Mouse (Mus musculus): ENCODE results near the gene Kpna1.
"Not testable (repeated sequence)": the region's sequence is repeated elsewhere in the genome, so short reads cannot be mapped to it uniquely, and the experiment has no call there.

Kpna1 gene

GRCm38 (mm10) chr16:35978450-35978849 is at the start of gene Kpna1:
Gene Kpna1, plus strand, starts transcription at chr16:35978750.
- DNase-seq = peak; percentile 34

- DNase-seq = peak; percentile 86
Measured at GRCm38 (mm10) chr16:35932179-35933055, 46.1 kb upstream of the Kpna1 start.

DNA sequence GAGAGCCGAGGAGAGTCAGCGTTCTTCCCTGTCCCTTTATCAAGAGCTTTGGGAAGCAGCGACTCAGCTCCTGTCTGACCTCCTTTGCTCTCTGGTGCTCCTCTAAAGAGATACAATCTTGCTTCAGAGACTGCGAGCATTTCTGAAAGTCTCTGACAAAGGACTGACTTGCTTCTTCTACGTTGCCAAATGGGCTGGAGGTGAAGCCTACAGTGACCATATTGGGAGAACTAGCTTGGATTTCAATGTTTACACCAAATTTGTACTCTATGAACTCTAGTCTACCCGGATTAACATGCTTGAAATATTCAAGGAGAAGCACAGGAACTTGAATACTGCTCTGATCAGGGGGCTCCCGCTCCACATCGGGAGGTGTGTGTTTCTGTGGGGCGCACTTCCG is 45.4 kb upstream of the Kpna1 start:
- DNase-seq = peak; percentile 42

GRCm38 (mm10) chr16:35938211-35939151 is 40.1 kb upstream of the Kpna1 start, which contains the start of the genes Parp9 and Dtx3l:
Gene Parp9, plus strand, starts transcription at chr16:35938470.
Gene Dtx3l, minus strand, starts transcription at chr16:35939151.
- peak; percentile 98 for DNase-seq

- DNase-seq = no peak
Measured at GRCm38 (mm10) chr16:35939261-35939660, 39.3 kb upstream of the Kpna1 start.

GRCm38 (mm10) chr16:35939690-35940089 is 38.9 kb upstream of the Kpna1 start:
- DNase-seq = peak; percentile 99

GRCm38 (mm10) chr16:35941382-35941781 is 37.2 kb upstream of the Kpna1 start:
- DNase-seq = peak; percentile 52

- DNase-seq = peak; percentile 99
Measured at GRCm38 (mm10) chr16:35949264-35949663, 29.3 kb upstream of the Kpna1 start.

DNA sequence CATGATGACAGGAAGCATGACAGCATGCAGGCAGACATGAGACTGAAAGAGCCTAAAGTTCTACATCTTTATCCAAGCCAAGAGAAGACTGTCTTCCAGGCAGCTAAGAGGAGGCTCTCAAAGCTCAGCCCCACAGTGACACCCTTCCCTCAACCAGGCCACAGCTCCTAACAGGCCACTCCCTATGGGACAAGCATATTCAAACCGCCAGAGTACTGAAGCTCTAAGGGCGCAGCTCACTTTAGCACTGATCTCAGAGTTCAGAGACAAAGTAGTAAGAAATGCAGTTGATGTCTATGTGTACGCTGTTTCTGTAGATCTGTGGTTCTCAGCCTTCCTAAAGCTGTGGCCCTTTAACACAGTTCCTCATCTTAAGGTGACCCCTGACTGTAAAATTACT is 27.3 kb upstream of the Kpna1 start:
- no peak for DNase-seq

- DNase-seq = no peak
Measured at GRCm38 (mm10) chr16:35952628-35953130, 25.9 kb upstream of the Kpna1 start.

- DNase-seq = not testable (repeated sequence)
Measured at GRCm38 (mm10) chr16:35965991-35966390, 12.6 kb upstream of the Kpna1 start.

DNA sequence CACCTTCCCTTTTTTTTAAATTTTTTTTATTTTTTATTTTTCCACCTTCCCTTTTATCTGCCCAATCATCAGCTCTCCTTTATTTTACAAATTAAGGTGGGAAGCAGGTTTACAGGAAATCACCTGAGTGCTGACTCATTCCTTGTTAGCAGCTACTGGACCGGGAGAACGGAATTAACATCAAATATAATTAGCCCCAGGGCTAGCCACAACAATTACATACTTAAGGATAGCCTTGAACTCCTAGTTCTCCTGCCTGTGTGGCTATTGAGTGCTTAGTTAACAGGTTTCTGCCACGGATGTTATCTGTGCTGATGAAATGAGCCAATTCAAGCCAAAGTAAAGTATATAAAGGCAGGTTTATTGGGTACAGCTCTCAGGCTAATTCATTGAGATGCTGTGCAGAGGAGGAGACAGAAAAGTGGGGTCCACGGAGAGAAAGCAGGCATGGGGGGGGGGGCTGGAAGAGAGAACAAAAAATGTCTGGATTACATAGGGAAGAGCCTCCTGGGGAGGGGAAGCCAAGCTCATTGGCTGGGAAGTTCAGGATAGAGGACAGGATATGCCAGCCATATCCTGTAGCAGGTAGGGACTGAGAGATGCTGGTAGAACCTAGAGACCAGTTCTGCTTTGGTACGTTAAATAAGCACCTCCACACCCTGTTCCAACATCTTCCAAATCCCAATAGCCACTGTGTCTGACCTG is 12.0 kb upstream of the Kpna1 start:
- peak; percentile 61 for DNase-seq

- DNase-seq = no peak
Measured at GRCm38 (mm10) chr16:35967319-35967718, 11.2 kb upstream of the Kpna1 start.

DNA sequence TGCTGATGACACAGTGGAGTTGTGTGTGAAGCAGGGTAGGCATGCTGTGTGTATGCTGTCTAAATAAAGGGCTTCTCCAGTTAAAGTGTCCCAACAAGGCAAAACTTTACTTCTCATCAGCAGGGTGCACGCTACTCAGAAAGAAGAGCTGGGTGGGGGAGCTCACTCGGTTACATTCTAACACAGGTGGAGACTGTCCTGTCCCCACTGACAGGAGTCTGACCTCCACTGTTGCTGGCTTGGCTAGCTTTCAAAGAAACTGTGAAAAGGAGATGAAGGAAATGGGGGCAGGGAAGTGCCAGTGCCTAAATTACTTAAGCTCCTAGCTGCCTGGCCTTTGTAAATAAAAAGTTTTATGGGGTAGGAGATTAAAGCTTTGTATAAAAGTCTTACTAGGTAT is 10.4 kb upstream of the Kpna1 start:
- DNase-seq = peak; percentile 70

DNA sequence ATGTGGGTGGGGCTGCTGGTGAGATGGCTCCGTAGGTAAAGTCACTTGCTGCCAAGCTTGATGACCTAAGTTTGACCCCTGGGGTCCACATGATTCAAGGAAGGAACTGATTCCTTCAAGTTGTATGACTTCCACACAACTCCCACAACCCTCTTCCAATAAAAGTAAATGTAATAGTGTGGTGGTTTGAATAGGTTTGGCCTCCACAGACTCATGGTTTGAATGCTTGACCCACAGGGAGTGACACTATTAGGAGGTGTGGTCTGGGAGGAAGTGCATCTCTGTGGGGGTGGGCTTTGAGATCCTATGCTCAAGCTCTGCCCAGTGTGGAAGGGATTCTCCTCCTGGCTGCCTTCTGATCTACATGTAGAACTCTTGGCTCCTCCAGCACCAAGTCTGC is 4.5 kb upstream of the Kpna1 start:
- peak; percentile 78 for DNase-seq

- peak; percentile 99 for DNase-seq
Measured at GRCm38 (mm10) chr16:35981363-35981821, 2.8 kb downstream of the Kpna1 start.

GRCm38 (mm10) chr16:35982506-35982901 is 4.0 kb downstream of the Kpna1 start:
- DNase-seq = peak; percentile 81

DNA sequence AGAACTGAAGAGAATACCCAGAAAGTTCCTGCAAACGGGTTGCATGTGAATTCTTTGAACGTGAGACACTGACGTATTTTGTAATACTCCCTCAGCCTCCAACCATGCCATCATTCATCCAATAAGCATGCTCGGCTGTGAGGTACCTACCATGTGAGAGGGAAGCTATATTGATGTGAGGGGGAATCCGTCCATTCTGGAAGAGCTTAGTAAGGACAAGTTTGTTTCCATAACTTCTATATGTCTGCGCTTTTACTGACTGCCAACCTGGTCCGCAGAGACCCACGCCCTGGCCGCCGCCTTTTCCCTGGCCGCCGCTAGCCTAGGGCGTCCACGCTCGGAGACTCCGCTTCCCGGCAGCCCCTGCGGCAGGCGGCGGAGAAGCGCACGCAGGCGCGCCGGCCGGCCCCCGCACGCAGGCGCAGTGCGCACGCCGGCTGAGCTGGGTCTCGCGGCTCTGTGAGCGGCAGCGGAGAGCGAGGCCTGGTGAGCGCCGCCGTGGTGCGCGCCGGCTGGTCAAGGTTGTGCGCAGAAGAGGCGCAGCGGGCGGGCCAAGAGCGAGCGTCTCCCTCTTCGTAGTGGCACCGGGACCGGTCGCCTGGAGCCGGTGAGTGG is 4.5 kb downstream of the Kpna1 start:
- peak; percentile 99 for DNase-seq

- DNase-seq = peak; percentile 98
Measured at GRCm38 (mm10) chr16:35983517-35984101, 5.1 kb downstream of the Kpna1 start.

GRCm38 (mm10) chr16:35984471-35984870 is 5.9 kb downstream of the Kpna1 start:
- DNase-seq = peak; percentile 77

GRCm38 (mm10) chr16:35987930-35988329 is 9.4 kb downstream of the Kpna1 start:
- no peak for DNase-seq

GRCm38 (mm10) chr16:35992391-35992790 is 13.8 kb downstream of the Kpna1 start:
- DNase-seq = no peak
